Mouse (Mus musculus) adrenal gland, postnatal 14 days (tissue): Measurements from ENCODE around the gene Duxbl2. TPM values are rescaled to one million over a fixed set of nuclear protein-coding genes. Genes with fewer than 3 reads are reported as not detected.
"Not testable (repeated sequence)": the region's sequence is repeated elsewhere in the genome, so short reads cannot be mapped to it uniquely, and the experiment has no call there.

Experiments used
- DNase-seq: peaks from one replicate; pipeline ENCODE4 v3.0.0; 2021; ENCODE audit warnings: mixed read lengths
- long read RNA-seq, 2 experiments: library from polyadenylated mRNA; stranded (forward); transcript quantifications; one replicate each; pipeline ENCODE4 v2.0.0; 2021
- total RNA-seq: library from RNA; stranded (reverse); gene quantifications from 2 replicates; pipeline ENCODE4 v1.2.3, GENCODE M21; 2021

Gene Duxbl2
- 1.1 TPM in 1 of 2 replicates, not detected in the other for total RNA-seq
- long read RNA-seq, experiment 1 = 0 reads
- long read RNA-seq, experiment 2 = 0 reads

GRCm38 (mm10) chr14:26118150-26118549 lies at the start of gene Duxbl2:
Gene Duxbl2, plus strand, starts transcription at chr14:26118349.
- DNase-seq = not testable (repeated sequence)

GRCm38 (mm10) chr14:26076620-26077390 lies 41.3 kb upstream of the Duxbl2 start:
- DNase-seq = not testable (repeated sequence)

GRCm38 (mm10) chr14:26081216-26081615 lies 36.9 kb upstream of the Duxbl2 start, which contains the start of gene Cphx2:
Gene Cphx2, plus strand, starts transcription at chr14:26081516.
- not testable (repeated sequence) for DNase-seq

GRCm38 (mm10) chr14:26081997-26082396 lies 36.2 kb upstream of the Duxbl2 start, which contains the start of gene Cphx3:
Gene Cphx3, plus strand, starts transcription at chr14:26082297.
- DNase-seq = not testable (repeated sequence)

GRCm38 (mm10) chr14:26097622-26098021 lies 20.5 kb upstream of the Duxbl2 start:
- DNase-seq = not testable (repeated sequence)

GRCm38 (mm10) chr14:26118550-26119000 lies 426 bp downstream of the Duxbl2 start:
- DNase-seq = not testable (repeated sequence)

- not testable (repeated sequence) for DNase-seq
These were observed 946 bp downstream of the Duxbl2 start for GRCm38 (mm10) chr14:26119095-26119494.

- DNase-seq = not testable (repeated sequence)
These were observed 28.9 kb downstream of the Duxbl2 start for GRCm38 (mm10) chr14:26147095-26147494.

- DNase-seq = not testable (repeated sequence)
These were observed 37.9 kb downstream of the Duxbl2 start for GRCm38 (mm10) chr14:26156032-26156431.

- not testable (repeated sequence) for DNase-seq
These were observed 43.0 kb downstream of the Duxbl2 start for GRCm38 (mm10) chr14:26161156-26161555.

GRCm38 (mm10) chr14:26162423-26162822 lies 44.3 kb downstream of the Duxbl2 start:
- not testable (repeated sequence) for DNase-seq

GRCm38 (mm10) chr14:26165266-26165665 lies 47.1 kb downstream of the Duxbl2 start:
- DNase-seq = not testable (repeated sequence)

GRCm38 (mm10) chr14:26173955-26174354 lies 55.8 kb downstream of the Duxbl2 start:
- DNase-seq = not testable (repeated sequence)

GRCm38 (mm10) chr14:26175028-26175427 lies 56.9 kb downstream of the Duxbl2 start:
- DNase-seq = not testable (repeated sequence)

Other genes with a start within 250 kb of the Duxbl2 start
- gene Plac9a, start 215.2 kb upstream of the Duxbl2 start, total RNA-seq = 2.7 and 6.5 TPM in 2 replicates
- gene Tmem254a, start 190.7 kb upstream of the Duxbl2 start, total RNA-seq = 3.9 and 5.7 TPM in 2 replicates
- gene Cphx1, start 180.0 kb upstream of the Duxbl2 start, total RNA-seq = not detected in 2 replicates
- gene Duxbl1, start 139.8 kb upstream of the Duxbl2 start, total RNA-seq = 0.26 and 0.38 TPM in 2 replicates
- gene Gm9780, start 75.6 kb upstream of the Duxbl2 start, total RNA-seq = 15.7 and 22.6 TPM in 2 replicates
- 4.7 and 7.0 TPM in 2 replicates for gene Tmem254c, start 51.0 kb upstream of the Duxbl2 start, total RNA-seq
- gene Cphx2, start 36.8 kb upstream of the Duxbl2 start, total RNA-seq = not detected in 2 replicates
- not detected in 2 replicates for gene Cphx3, start 36.1 kb upstream of the Duxbl2 start, total RNA-seq
- 42.8 and 43.8 TPM in 2 replicates for gene Plac9b, start 64.1 kb downstream of the Duxbl2 start, total RNA-seq
- 18.5 and 25.0 TPM in 2 replicates for gene Tmem254b, start 88.7 kb downstream of the Duxbl2 start, total RNA-seq
- 0.74 TPM in 1 of 2 replicates, not detected in the other for gene Duxbl3, start 139.6 kb downstream of the Duxbl2 start, total RNA-seq